Mouse (Mus musculus): ENCODE measurements around the gene Mllt3.
A peak's percentile ranks its signal among the peaks of the same experiment; 100 is the strongest.

Gene Mllt3

GRCm38 (mm10) chr4:87781971-87782370 is 251.2 kb downstream of the Mllt3 start:
- no peak for DNase-seq (ENCODE audit: low spot score in 2 of 2)

- DNase-seq (ENCODE audit: low spot score in 2 of 2) = no peak
Observed at GRCm38 (mm10) chr4:87775721-87776120, 257.4 kb downstream of the Mllt3 start.

GRCm38 (mm10) chr4:87774515-87774914 is 258.6 kb downstream of the Mllt3 start:
- no peak for DNase-seq (ENCODE audit: low spot score in 2 of 2)

GRCm38 (mm10) chr4:87767711-87768561 is 265.2 kb downstream of the Mllt3 start:
- no peak for DNase-seq (ENCODE audit: low spot score in 2 of 2)

- DNase-seq (ENCODE audit: low spot score in 2 of 2) = no peak
Observed at GRCm38 (mm10) chr4:87765729-87766128, 267.4 kb downstream of the Mllt3 start.

- no peak for DNase-seq (ENCODE audit: low spot score in 2 of 2)
Observed at GRCm38 (mm10) chr4:87761075-87761474, 272.1 kb downstream of the Mllt3 start.

GRCm38 (mm10) chr4:87760297-87760696 is 272.9 kb downstream of the Mllt3 start:
- no peak for DNase-seq (ENCODE audit: low spot score in 2 of 2)

- no peak for DNase-seq (ENCODE audit: low spot score in 2 of 2)
Observed at GRCm38 (mm10) chr4:87759625-87760024, 273.5 kb downstream of the Mllt3 start.

- no peak for DNase-seq (ENCODE audit: low spot score in 2 of 2)
Observed at GRCm38 (mm10) chr4:87759110-87759509, 274.1 kb downstream of the Mllt3 start.

GRCm38 (mm10) chr4:87751515-87751864 is 281.7 kb downstream of the Mllt3 start:
- DNase-seq (ENCODE audit: low spot score in 2 of 2) = no peak

GRCm38 (mm10) chr4:87750856-87751514 is 282.2 kb downstream of the Mllt3 start:
- no peak for DNase-seq (ENCODE audit: low spot score in 2 of 2)

GRCm38 (mm10) chr4:87749532-87750234 is 283.5 kb downstream of the Mllt3 start:
- DNase-seq (ENCODE audit: low spot score in 2 of 2) = peak in 1 of 2 experiments; percentile 10

- DNase-seq (ENCODE audit: low spot score in 2 of 2) = no peak
Observed at GRCm38 (mm10) chr4:87745016-87745645, 288.0 kb downstream of the Mllt3 start.

GRCm38 (mm10) chr4:87739524-87740128 is 293.5 kb downstream of the Mllt3 start:
- DNase-seq (ENCODE audit: low spot score in 2 of 2) = no peak

- no peak for DNase-seq (ENCODE audit: low spot score in 2 of 2)
Observed at GRCm38 (mm10) chr4:87739104-87739503, 294.1 kb downstream of the Mllt3 start.

- no peak for DNase-seq (ENCODE audit: low spot score in 2 of 2)
Observed at GRCm38 (mm10) chr4:87737201-87737806, 295.9 kb downstream of the Mllt3 start.

GRCm38 (mm10) chr4:87736779-87737178 is 296.4 kb downstream of the Mllt3 start:
- DNase-seq (ENCODE audit: low spot score in 2 of 2) = no peak

GRCm38 (mm10) chr4:87731118-87731672 is 302.0 kb downstream of the Mllt3 start:
- no peak for DNase-seq (ENCODE audit: low spot score in 2 of 2)

GRCm38 (mm10) chr4:87728581-87728980 is 304.6 kb downstream of the Mllt3 start:
- DNase-seq (ENCODE audit: low spot score in 2 of 2) = no peak

GRCm38 (mm10) chr4:87723448-87723847 is 309.7 kb downstream of the Mllt3 start:
- no peak for DNase-seq (ENCODE audit: low spot score in 2 of 2)

All from cerebellum, postnatal 4 days (tissue).